ENCODE assay signal across 26 mouse cellular contexts in genomic region chr2:26001136-26001535, GRCm38 (mm10). TPM values are rescaled to one million over a fixed set of nuclear protein-coding genes. Genes with fewer than 3 reads are reported as not detected.
DNase-seq lines count a peak whose midpoint lies in the region; ATAC-seq lines count a peak whose summit lies in the region.
"Had no signal": no experiment of that assay in that cellular context is flagged by ENCODE, and none has a peak within 500 bp of the region (broad histone marks: within the 10 kb centered on the region; RNA-seq: fewer than 3 reads in every experiment).

No protein-coding gene starts in this region.

- ATAC-seq in hindbrain, embryonic 14.5 days (ENCODE audit: low FRiP score): no peak
- ATAC-seq: forebrain, embryonic 13.5 days; forebrain, embryonic 16.5 days; hindbrain, embryonic 16.5 days; intestine, embryonic 15.5 days; Patski had no signal

- no peaks in the 10 kb centered on the region for H3K9me3 ChIP-seq in hindbrain, embryonic 14.5 days (ENCODE audit: control insufficient read depth, low read length)
- H3K9me3 ChIP-seq: forebrain, embryonic 10.5 days; forebrain, embryonic 13.5 days; G1E; heart, embryonic 10.5 days; heart, embryonic 13.5 days; hindbrain, embryonic 12.5 days; intestine, embryonic 15.5 days had no signal

- H3K4me3 ChIP-seq in hindbrain, embryonic 14.5 days (replicated peaks; ENCODE audit: low read length): no peak overlapping the region
- H3K4me3 ChIP-seq: forebrain, embryonic 10.5 days; forebrain, embryonic 13.5 days; heart, adult 2 months; heart, embryonic 10.5 days; heart, embryonic 13.5 days; hindbrain, embryonic 12.5 days; intestine, embryonic 15.5 days had no signal

- WGBS in hindbrain, embryonic 14.5 days: over 99% methylated on average over 5 of the region's 5 CpGs

- DNase-seq in adrenal gland, adult 2 months: peak; percentile 52
- DNase-seq in adrenal gland, postnatal 4 days (ENCODE audit: low spot score in 2 of 2): no peak
- DNase-seq in cerebellum, adult 9-11 months: peak; percentile 18
- no peak for DNase-seq in cerebellum, adult 9-10 months
- peak; percentile 50 for DNase-seq in adrenal gland, postnatal 10 days
- peak; percentile 30 to 45 for DNase-seq in adrenal gland, postnatal 36 days
- no peak for DNase-seq in hindbrain, embryonic 14.5 days (ENCODE audit: low spot score)
- DNase-seq: B cell, adult 2 months; cerebellum, adult 8-10 months; gastrocnemius, postnatal 10 days; gastrocnemius, postnatal 36 days; heart, adult 2 months; heart, postnatal 14 days; kidney, adult 11 months; kidney, adult 8-10 months had no signal

- H3K27ac ChIP-seq in hindbrain, embryonic 14.5 days: no peak overlapping the region
- H3K27ac ChIP-seq: forebrain, embryonic 10.5 days; forebrain, embryonic 13.5 days; heart, adult 2 months; heart, embryonic 10.5 days; heart, embryonic 13.5 days; hindbrain, embryonic 12.5 days; intestine, embryonic 15.5 days had no signal

- no peak overlapping the region for H3K9ac ChIP-seq in hindbrain, embryonic 14.5 days
- H3K9ac ChIP-seq: forebrain, embryonic 13.5 days; heart, embryonic 13.5 days; hindbrain, embryonic 12.5 days; intestine, embryonic 15.5 days had no signal

- H3K4me1 ChIP-seq in hindbrain, embryonic 14.5 days (replicated peaks; ENCODE audit: control insufficient read depth, insufficient read depth, low read length): no peaks in the 10 kb centered on the region
- H3K4me1 ChIP-seq: forebrain, embryonic 10.5 days; forebrain, embryonic 13.5 days; heart, embryonic 10.5 days; heart, embryonic 13.5 days; hindbrain, embryonic 12.5 days; intestine, embryonic 15.5 days had no signal

- H3K36me3 ChIP-seq in hindbrain, embryonic 14.5 days (replicated peaks; ENCODE audit: control insufficient read depth, insufficient read depth): peaks cover 91% of the 10 kb centered on the region

- H3K27me3 ChIP-seq in hindbrain, embryonic 14.5 days (ENCODE audit: control insufficient read depth, insufficient read depth, low read length): no peaks in the 10 kb centered on the region
- H3K27me3 ChIP-seq: CH12.LX; forebrain, embryonic 13.5 days; heart, embryonic 13.5 days; hindbrain, embryonic 12.5 days; intestine, embryonic 15.5 days; Patski had no signal

- H3K4me2 ChIP-seq in hindbrain, embryonic 14.5 days (replicated peaks): no peak overlapping the region
- H3K4me2 ChIP-seq: forebrain, embryonic 13.5 days; heart, embryonic 13.5 days; hindbrain, embryonic 12.5 days; intestine, embryonic 15.5 days had no signal

RNA-seq across cellular contexts. Expression of gene Camsap1, which starts 18.1 kb away (rescaled TPM):
- 10 to 100 TPM; 31.4 to 32.6 TPM for total RNA-seq in adrenal gland, adult 2 months (2021)
- 3.9 and 5.5 TPM in 2 replicates for polyA plus RNA-seq in adrenal gland, adult 2 months (2012; rRNA removed)
- total RNA-seq in adrenal gland, postnatal 4 days (2021): 10 to 100 TPM; 41.3 to 44.8 TPM
- 10 to 100 TPM; 28.2 to 28.7 TPM for total RNA-seq in adrenal gland, postnatal 10 days (2021)
- total RNA-seq in adrenal gland, postnatal 36 days (2021): 10 to 100 TPM; 38.3 to 49.3 TPM
- polyA plus RNA-seq in hindbrain, embryonic 14.5 days (2014; fragmentation: Nextera tagmentation; extraction: Ambion mirVana): 99.6 and 101 TPM in 2 replicates

RNA-seq across cellular contexts. Expression of gene Ubac1, which starts 20.4 kb away (rescaled TPM):
- 10 to 100 TPM; 32.9 to 40.0 TPM for total RNA-seq in adrenal gland, adult 2 months (2021)
- polyA plus RNA-seq in adrenal gland, adult 2 months (2012; rRNA removed): 37.8 and 42.3 TPM in 2 replicates
- 10 to 100 TPM; 51.2 to 54.4 TPM for total RNA-seq in adrenal gland, postnatal 4 days (2021)
- total RNA-seq in adrenal gland, postnatal 10 days (2021): 10 to 100 TPM; 50.5 to 77.3 TPM
- 10 to 100 TPM; 38.1 to 38.8 TPM for total RNA-seq in adrenal gland, postnatal 36 days (2021)
- polyA plus RNA-seq in hindbrain, embryonic 14.5 days (2014; fragmentation: Nextera tagmentation; extraction: Ambion mirVana): 139 and 146 TPM in 2 replicates

Comparison
In these comparisons a context has a peak if more than half of its experiments do, and no peak if none do; other contexts are left out.
1. DNase-seq: peak in adrenal gland, adult 2 months (single experiment), cerebellum, adult 9-11 months (single experiment), adrenal gland, postnatal 10 days (single experiment) and adrenal gland, postnatal 36 days (2 of 2); none in adrenal gland, postnatal 4 days (0 of 2), cerebellum, adult 9-10 months (single experiment) and hindbrain, embryonic 14.5 days (single experiment).